Mouse (Mus musculus): Measurements from ENCODE around the gene Hist1h2bj. TPM values are rescaled to one million over a fixed set of nuclear protein-coding genes. Genes with fewer than 3 reads are reported as not detected.

Gene Hist1h2bj
- total RNA-seq, 2 experiments from 2014 or later = 15.5 to 16.7 TPM

DNA sequence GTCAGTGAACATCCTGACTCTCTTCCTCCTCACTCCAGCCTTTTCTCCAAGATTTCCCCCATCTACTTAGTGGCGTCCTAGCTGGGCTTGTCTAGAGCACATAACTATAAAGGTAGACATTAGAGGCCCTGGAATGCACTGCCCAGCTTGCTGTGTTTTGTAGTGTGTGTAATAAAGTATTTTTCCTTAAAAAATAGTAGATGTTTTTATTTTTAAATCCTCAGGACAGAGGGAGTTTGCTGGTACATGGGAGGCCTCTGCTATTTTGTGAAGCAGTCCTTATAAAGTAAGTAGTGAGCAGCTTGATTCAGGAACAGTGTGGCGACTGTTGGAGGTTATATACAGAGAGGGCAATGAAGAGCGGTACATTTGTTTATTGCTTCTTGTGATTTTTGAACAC, 34.3 kb upstream of the Hist1h2bj start:
- intact Hi-C loops (cut with DNase I) = no loop called here
- DNase-seq (ENCODE audit: low spot score in 2 of 2) = no peak

DNA sequence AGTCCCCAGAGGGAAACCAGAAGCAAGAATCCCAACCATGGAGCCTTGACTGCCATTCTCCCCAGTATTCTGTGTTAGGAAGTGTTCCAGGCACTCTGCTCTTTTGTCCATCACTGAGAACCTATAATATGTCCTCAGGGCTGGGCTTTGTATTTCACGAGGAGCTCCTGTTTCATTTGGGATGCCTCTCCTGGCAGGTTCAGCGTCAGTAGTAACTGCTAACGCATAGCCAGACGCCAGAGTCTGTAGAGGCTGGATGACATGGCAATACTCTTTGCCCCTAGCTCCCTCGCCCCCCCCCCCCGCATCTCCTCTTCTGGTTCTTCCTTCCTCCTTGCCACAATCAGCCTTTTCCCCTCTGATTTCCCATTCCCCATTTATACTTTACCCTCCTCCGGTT, 33.4 kb upstream of the Hist1h2bj start, which contains the start of gene Prss16:
Gene Prss16 (minus strand): TSS at position 101 of the 400 bp plus-strand sequence.
- no peak for DNase-seq (ENCODE audit: low spot score in 2 of 2)
- intact Hi-C loops (cut with DNase I) = no loop called here

DNA sequence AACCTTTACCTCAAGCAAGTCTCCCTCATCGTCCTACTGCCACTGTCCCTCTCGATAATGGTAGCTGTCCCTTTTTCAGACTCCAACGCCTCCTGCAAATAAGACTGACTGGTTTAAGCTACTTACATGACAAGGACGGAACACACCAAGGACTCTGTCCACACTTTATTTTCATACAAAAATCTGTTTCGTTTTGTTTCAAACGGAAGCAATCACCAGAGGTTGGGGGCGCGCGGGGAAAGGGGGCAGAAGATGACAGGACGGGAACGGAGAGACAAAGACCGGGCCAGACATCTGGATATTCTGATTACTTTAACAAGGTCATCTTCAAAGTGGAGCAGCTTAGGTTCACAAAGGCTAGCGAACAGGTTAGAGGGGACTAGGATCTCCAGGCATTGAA, 29.3 kb upstream of the Hist1h2bj start:
- intact Hi-C loops (cut with DNase I) = no loop called here

DNA sequence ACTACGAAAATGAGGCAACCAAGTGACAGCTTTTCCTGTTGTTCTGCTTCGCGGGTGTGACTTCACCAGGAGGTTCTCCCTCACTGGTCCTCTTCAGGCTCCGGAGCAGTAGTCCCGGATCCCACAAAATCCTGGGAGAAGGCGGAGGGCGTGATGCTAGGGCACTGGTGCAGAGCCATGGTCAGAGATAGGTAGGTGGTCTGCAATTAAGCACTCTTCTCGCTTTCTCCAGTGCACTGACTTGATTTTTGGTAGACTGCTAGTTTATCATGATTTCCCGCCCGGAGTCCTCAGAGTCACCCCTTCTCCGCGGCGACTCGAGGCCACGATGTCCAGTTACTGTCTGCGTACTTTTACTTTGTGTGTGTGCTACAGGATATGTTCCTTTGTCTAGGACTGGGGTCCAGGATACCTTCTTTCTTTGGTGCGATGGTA, 28.6 kb upstream of the Hist1h2bj start:
- DNase-seq (ENCODE audit: low spot score in 2 of 2) = no peak
- intact Hi-C loops (cut with DNase I) = no loop called here

More for the DNA sequence above, 29.3 kb upstream of the Hist1h2bj start:
- no peak for DNase-seq (ENCODE audit: low spot score in 2 of 2)

DNA sequence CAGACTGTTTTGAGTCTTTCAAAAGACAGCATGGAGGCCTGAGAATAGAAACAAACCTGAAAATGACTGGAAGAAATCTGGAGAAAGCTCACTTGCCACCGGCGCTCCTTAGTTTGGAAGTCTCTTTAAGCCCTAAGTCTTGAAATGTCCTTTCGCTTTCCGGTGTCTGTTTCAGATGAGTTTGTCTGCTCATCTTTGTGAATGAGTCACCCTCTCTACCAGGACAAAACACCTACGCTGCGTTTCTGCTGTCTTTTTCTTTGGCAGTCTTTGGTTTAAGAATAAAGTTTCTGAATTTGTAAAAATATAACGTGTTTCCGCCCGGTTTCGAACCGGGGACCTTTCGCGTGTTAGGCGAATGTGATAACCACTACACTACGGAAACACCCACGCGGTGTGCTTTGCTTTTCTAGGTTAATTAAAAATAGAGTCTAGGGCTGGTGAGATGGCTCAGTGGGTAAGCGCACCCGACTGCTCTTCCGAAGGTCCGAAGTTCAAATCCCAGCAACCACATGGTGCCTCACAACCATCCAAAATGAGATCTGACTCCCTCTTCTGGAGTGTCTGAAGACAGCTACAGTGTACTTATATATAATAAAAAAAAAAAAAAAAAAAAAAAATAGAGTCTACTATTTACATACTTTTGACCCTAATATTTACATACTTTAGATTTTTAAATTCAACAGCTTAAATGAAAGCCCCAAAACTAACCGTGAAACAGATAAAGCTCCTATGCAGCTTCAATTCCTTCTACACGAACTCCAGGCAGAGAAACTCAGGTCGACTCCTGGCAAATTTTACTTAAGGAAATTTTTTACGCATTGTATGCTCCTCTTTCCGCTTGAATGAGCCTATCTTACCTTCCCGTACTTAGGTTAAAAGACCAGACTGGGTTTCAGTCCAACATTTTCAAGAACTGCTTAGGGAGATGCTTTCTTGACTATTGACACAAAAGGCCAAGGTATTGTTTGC, 27.2 kb upstream of the Hist1h2bj start:
- intact Hi-C loops (cut with DNase I) = no loop called here

DNA sequence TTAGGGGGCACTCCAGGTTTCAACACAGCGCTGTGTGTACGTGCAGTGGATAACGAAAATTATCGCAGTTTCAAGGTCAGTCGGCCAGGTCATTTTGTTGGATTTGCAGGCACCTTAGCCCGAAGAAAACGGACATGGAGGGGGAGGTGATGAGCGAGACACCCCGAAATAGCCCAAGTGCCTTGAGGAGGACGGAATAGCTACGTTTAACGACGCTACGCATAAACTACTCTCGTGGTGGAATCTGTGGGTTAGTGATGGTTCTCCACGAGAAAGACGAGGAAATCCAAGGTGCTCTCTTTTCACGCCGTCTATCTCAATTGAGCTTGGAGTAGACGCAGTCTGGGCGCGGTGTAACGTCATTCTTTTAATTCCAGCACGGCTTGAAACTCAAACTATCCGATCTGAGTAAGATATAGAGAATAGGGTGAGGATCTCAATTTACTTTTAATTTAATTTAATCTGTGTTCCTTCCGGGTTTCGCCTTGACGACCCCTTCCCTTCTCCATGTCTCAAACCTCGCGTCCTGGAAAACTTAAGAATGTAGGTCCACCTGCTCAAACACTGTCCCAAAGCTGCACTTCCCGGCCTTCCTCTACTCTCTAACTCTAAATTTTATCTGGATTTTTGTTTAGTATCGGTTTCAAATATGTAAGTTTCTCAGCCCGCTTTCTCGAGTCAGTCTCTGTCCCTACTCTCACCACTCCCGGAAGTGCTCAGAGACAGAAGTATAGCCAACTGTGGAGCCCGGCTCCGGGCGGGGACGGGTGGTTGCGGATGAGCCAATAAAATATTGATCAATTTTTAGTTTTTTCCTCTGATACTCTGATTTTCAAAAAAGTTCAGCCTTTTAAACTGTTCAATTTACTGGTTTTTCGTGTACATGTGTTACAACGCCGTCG, 22.8 kb upstream of the Hist1h2bj start:
- intact Hi-C loops (cut with DNase I) = loop anchor here (5.0 to 10.0 kb wide), 2 partner anchors 103 to 1415 kb away; no protein-coding TSS in a partner anchor
- no peak for DNase-seq (ENCODE audit: low spot score in 2 of 2)

More for the DNA sequence above, 27.2 kb upstream of the Hist1h2bj start:
- peak; percentile 77 to 85 for DNase-seq (ENCODE audit: low spot score in 2 of 2)

DNA sequence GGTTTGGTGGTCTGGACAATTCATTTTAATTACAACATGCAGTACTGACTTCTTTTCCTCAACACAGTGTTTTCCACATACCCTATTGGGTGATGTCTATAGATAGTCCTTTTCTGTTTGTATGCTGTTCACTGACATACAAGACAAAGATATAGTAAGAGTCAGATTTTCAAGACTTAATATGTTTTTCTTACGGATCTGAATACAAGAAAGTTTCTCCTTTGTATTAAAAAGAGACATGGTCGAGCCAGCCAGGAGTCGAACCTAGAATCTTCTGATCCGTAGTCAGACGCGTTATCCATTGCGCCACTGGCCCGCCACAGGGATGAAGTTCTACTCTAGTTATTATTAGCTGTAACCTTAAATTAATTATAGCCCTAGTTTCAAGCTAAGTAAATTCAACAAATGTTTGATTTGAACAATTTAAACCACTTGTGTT, 22.1 kb upstream of the Hist1h2bj start:
- intact Hi-C loops (cut with DNase I) = loop anchor here (5.0 to 10.0 kb wide), 2 partner anchors 104 to 1414 kb away; no protein-coding TSS in a partner anchor
- DNase-seq (ENCODE audit: low spot score in 2 of 2) = peak; percentile 55 to 69

DNA sequence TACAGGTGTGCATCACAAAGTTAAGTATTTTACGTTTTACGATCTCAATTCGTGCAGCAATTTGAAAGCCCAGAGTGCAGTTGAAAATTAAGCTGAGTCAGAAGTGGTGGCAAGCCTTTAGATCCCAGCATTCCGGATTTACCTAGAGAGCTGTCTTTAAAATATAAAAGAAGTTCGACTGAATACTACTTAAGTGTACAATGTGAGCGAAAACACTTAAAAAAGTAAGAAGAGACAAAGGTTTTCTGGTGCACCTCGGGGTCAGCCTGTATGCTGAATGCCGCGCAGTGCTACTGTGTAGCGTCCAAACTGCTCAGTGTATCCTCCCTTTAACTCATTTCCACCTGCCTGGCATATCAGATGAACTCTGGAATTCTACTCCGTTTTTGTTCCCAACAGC, 21.4 kb upstream of the Hist1h2bj start:
- intact Hi-C loops (cut with DNase I) = loop anchor here (5.0 to 10.0 kb wide), 2 partner anchors 104 to 1413 kb away; no protein-coding TSS in a partner anchor
- DNase-seq (ENCODE audit: low spot score in 2 of 2) = no peak

DNA sequence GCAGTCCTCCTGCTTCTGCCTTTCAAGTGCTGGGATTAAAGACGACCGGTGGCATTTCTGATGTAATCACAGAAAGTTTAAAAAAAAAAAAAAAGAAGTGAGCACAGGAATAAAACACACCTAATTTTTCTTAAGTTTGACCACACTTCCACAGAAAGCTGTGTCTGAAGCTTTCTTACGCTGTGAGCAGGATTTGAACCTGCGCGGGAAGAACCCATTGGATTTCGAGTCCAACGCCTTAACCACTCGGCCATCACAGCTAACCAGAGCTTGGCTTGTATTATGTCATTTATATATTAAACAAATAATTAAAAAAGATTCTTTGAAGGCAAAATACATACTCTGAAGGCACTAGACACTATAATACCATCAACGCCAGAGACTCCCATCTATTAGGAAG, 20.8 kb upstream of the Hist1h2bj start:
- peak; percentile 74 to 81 for DNase-seq (ENCODE audit: low spot score in 2 of 2)
- intact Hi-C loops (cut with DNase I) = loop anchor here (5.0 to 10.0 kb wide), 2 partner anchors 105 to 1413 kb away; no protein-coding TSS in a partner anchor

DNA sequence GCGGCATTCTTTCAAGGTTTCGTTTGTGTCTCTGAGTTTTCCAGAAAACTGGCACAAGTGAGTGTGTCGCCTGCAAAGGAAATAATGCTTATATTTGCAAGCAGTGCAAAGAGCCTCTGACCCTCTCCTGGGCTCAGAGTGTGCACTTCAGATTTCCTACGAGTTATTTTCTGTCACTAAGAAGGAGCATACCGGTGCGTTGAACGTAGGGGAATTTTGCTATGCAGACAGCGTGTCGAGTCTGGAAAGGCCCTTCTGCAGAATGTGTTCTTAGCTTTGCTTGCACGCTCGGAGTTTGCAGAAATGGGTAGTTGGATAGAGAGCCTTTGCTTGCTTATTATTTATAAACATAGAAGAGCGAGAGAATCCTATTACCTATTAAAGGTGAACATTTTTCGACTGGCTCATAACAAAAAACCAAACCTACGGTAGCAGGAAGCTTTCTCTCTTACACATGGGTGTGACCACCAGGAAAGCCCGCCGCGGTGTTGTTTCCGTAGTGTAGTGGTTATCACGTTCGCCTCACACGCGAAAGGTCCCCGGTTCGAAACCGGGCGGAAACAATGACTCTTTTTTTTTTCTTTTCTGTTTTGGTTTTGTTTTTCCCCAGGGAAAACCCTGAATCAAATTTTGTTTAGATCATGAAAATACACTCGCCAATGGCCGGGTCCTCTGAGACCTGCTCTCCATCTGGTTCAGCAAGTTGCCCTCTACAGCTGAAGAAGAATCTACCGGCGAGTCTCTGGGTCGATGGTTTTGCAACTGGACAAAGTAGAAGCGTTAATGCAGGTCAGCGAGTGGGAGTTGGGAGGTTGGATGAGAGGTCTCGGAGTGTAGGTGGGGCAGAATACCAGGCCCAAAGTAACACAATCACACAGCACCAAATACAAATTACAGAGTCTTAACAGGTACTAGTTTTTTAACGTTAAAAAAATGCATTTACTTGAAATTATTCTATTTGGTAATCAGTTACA, 16.7 kb upstream of the Hist1h2bj start:
- intact Hi-C loops (cut with DNase I) = loop anchor here (1.0 to 10.0 kb wide), 3 partner anchors 52 to 1491 kb away; no protein-coding TSS in a partner anchor
- DNase-seq (ENCODE audit: low spot score in 2 of 2) = peak; percentile 84 to 92

DNA sequence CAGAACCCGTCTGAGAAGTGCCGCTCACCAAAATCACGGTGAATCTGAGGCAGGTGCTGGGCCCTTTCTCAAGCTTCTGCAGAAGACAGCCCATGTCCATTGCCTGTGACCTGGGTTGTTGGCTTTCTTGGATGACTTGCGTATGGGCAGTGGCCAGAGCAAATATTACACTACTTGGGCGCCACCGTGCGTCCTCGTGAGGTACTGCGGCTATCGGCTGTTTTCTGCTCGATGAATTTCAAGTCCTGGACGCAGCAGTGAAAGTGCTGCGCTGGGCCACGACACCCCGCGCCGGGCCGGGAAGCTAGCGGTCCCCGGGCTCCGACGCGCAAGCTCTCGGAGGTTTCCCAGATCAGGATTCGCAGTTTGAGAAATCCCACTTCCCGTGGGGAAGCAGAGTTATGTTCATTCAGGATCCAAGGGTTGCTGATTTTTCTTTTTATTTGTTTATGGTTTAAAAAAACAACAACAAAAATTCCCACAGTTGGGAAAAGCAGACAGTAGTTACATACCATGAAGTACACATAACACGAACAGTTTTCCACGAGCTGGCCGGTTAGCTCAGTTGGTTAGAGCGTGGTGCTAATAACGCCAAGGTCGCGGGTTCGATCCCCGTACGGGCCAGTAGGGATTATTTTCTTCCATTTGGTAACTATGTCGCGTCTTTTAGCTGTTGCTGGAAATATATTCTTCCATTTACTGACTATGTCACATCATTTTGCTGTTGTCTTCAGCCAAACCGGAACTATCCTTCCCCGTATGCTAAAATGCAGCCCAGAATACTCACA, 14.1 kb upstream of the Hist1h2bj start:
- intact Hi-C loops (cut with DNase I) = loop anchor here (5.0 to 10.0 kb wide), 2 partner anchors 1406 to 1488 kb away; no protein-coding TSS in a partner anchor
- peak; percentile 94 to 95 for DNase-seq (ENCODE audit: low spot score in 2 of 2)

DNA sequence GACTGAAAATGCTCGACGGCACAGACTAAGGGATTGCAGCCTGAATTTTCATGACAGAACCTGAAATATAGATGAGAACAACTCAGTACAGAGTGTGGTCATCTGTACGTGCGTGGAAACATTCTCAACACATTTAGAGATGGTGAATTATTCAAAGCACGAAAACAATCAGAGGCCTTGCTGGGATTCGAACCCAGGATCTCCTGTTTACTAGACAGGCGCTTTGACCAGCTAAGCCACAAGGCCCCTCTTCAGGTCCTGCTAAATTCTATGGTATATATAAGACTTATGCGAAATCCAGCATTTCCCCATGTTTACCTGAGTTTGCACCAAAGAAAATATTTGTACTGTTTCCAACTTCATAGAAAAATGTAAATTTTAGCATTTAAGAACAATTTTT, 13.1 kb upstream of the Hist1h2bj start:
- intact Hi-C loops (cut with DNase I) = loop anchor here (1.0 to 10.0 kb wide), 3 partner anchors 56 to 1487 kb away; no protein-coding TSS in a partner anchor
- no peak for DNase-seq (ENCODE audit: low spot score in 2 of 2)

DNA sequence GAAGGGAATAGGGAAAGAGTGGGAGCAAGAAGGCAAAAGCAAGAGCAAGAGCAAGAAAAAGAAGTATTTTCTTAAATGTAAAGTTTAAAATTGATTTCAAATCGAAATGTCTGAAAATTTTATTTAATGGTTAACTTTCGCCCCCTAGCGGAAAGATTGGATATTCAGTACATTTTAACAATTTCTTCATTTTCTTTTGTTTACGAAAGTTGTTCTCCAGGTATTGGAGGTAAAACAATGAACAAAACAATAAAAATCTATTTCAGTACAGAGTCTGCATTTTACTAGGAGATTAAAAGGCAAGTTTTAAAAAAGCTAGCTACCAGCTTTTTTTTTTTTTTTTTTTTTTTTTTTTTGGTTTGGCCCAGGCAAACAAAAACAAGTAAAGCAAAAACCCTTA, 12.5 kb upstream of the Hist1h2bj start:
- intact Hi-C loops (cut with DNase I) = loop anchor here (1.0 kb wide), 1 partner anchor 56 kb away; no protein-coding TSS in a partner anchor
- no peak for DNase-seq (ENCODE audit: low spot score in 2 of 2)

DNA sequence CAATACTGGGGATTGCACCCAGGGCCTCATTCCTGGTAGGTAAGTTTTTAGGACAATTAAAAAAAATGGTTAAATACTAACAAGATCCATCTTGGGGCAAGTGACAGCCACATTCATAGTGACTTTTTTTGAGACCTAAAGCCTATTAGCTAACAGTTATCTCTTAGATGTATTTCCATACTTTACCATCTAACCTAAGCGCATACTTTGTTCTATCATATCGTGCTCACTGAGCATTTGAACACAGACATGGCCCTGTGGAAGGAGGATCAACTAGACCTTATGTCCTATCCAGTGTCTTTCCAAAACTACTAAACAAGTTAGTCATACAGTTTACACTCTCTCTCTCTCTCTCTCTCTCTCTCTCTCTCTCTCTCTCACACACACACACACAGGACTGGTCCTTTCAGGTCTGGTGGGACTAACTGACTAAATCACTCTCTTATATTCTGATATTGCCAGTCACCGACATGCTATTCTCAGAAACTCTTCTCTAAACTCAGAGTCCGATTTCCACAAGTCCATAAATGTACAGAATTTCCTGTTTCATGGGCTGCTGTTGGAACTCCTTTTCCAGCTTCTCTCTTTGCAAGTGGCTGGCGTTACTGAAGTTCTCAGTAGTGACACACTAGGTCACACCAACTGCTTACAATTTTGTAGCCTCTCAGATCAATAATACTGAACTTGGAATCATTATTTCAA, 9.1 kb upstream of the Hist1h2bj start:
- intact Hi-C loops (cut with DNase I) = no loop called here
- DNase-seq (ENCODE audit: low spot score in 2 of 2) = no peak

DNA sequence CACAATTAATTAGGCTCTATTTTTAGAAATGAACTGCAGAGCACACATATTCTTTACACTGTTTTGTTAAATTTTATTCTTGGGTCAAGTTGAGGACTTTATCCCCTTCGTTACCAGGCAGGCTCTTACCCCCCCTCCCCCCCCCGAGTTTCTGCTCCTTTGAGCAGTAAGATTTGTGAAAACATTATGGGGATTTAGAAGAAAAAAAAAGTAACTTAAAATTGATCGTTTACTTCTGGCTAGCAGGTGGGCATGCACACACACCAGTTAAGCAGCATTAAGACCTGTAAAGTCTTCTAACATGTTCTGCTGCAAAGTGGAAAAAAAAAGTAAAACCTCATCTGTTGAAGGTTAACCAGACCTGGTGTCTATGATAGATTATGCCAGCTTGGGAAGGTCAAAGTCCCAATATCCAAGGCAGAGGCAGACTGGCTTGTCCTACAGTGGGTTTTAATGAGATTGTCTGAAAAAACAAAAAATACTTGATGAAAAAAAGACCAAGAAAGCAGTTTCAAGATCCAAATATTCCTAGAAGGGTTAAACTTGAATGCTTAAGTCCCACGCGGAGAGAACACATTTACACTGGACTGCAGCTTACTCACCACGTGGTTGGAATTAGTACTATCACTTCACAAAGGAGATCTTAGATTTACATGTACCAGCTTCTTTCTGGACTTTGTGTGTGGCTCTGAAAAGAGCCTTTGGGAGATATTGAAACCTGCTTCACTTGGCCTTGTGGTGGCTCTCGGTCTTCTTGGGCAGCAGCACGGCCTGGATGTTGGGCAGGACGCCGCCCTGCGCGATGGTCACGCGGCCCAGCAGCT, 8.4 kb upstream of the Hist1h2bj start:
- intact Hi-C loops (cut with DNase I) = no loop called here
- DNase-seq (ENCODE audit: low spot score in 2 of 2) = no peak
